Mouse (Mus musculus) thymus, postnatal 14 days (tissue): ENCODE measurements around the gene Dusp12.

Experiments
- DNase-seq: peaks from one replicate; pipeline ENCODE4 v3.0.0; 2021

Dusp12 gene

GRCm38 (mm10) chr1:170884978-170885561, at the start of gene Dusp12, which contains the start of gene Gm26620:
Dusp12 (minus strand) TSS chr1:170885540.
Gm26620 (plus strand) TSS chr1:170885065.
- DNase-seq = peak; percentile 85

GRCm38 (mm10) chr1:170934383-170934782, 49.0 kb upstream of the Dusp12 start:
- DNase-seq = no peak

GRCm38 (mm10) chr1:170933940-170934339, 48.6 kb upstream of the Dusp12 start:
- no peak for DNase-seq

- no peak for DNase-seq
Observed at GRCm38 (mm10) chr1:170933386-170933920, 48.1 kb upstream of the Dusp12 start.

- no peak for DNase-seq
Observed at GRCm38 (mm10) chr1:170932043-170932442, 46.7 kb upstream of the Dusp12 start.

GRCm38 (mm10) chr1:170929245-170929644, 43.9 kb upstream of the Dusp12 start:
- DNase-seq = no peak

- DNase-seq = no peak
Observed at GRCm38 (mm10) chr1:170928467-170928866, 43.1 kb upstream of the Dusp12 start.

- DNase-seq = no peak
Observed at GRCm38 (mm10) chr1:170927378-170927777, 42.0 kb upstream of the Dusp12 start, which contains the start of gene Fcrla. Fcrla (minus strand) TSS chr1:170927583.

- DNase-seq = no peak
Observed at GRCm38 (mm10) chr1:170926941-170927340, 41.6 kb upstream of the Dusp12 start.

- DNase-seq = peak; percentile 37
Observed at GRCm38 (mm10) chr1:170924485-170924884, 39.1 kb upstream of the Dusp12 start.

- DNase-seq = no peak
Observed at GRCm38 (mm10) chr1:170919308-170919707, 34.0 kb upstream of the Dusp12 start.

GRCm38 (mm10) chr1:170915657-170916056, 30.3 kb upstream of the Dusp12 start:
- no peak for DNase-seq

- no peak for DNase-seq
Observed at GRCm38 (mm10) chr1:170912891-170913615, 27.7 kb upstream of the Dusp12 start, which contains the start of gene Fcrlb. Fcrlb (minus strand) TSS chr1:170912941.

- no peak for DNase-seq
Observed at GRCm38 (mm10) chr1:170911907-170912660, 26.7 kb upstream of the Dusp12 start.

- DNase-seq = no peak
Observed at GRCm38 (mm10) chr1:170908341-170908740, 23.0 kb upstream of the Dusp12 start.

GRCm38 (mm10) chr1:170907456-170908191, 22.3 kb upstream of the Dusp12 start:
- peak; percentile 26 for DNase-seq

GRCm38 (mm10) chr1:170907111-170907455, 21.7 kb upstream of the Dusp12 start:
- DNase-seq = no peak

- DNase-seq = no peak
Observed at GRCm38 (mm10) chr1:170903485-170903884, 18.1 kb upstream of the Dusp12 start.

GRCm38 (mm10) chr1:170901536-170902238, 16.3 kb upstream of the Dusp12 start:
- peak; percentile 84 for DNase-seq

- DNase-seq = peak; percentile 59
Observed at GRCm38 (mm10) chr1:170900799-170901467, 15.6 kb upstream of the Dusp12 start.

GRCm38 (mm10) chr1:170898413-170899075, 13.2 kb upstream of the Dusp12 start:
- DNase-seq = no peak
